Mouse (Mus musculus): ENCODE measurements around the gene 2210407C18Rik.

DNA sequence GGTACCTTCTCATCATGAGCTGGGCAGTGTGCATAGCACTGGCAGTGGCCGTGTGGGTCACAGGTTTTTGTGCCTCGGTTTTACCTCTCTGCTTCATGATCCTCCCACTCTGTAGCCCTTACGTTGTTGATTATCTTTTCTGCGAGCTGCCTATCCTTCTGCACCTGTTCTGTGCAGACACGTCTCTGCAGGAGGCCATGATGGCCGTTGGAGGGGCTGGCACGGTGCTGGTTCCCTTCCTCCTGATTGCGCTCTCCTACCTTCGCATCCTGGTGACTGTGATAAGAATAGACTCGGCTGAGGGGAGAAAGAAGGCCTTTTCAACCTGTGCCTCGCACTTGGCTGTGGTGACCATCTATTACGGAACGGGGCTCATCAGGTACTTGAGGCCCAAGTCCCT is 18.0 kb downstream of the 2210407C18Rik start:
- TF ChIP-seq CTCF (IDR thresholded peaks at IDR 0.05; ENCODE audit: low read depth) (no peak), EP300 (optimal IDR thresholded peaks at IDR 0.05) (no peak)

Data from stomach, postnatal 0 days (tissue).